ENCODE assay signal across 19 mouse cellular contexts in genomic region chr2:146491830-146492610, GRCm38 (mm10). TPM values are rescaled to one million over a fixed set of nuclear protein-coding genes. Genes with fewer than 3 reads are reported as not detected.
DNase-seq lines count a peak whose midpoint lies in the region; ATAC-seq and TF ChIP-seq lines count a peak whose summit lies in the region.
"Had no signal": no experiment of that assay in that cellular context is flagged by ENCODE, and none has a peak within 500 bp of the region (broad histone marks: within the 10 kb centered on the region; RNA-seq: fewer than 3 reads in every experiment).

No protein-coding gene starts in this region.

- no peak for TF ChIP-seq CTCF in liver, postnatal 0 days (IDR thresholded peaks at IDR 0.05; ENCODE audit: low read depth)
- TF ChIP-seq CTCF in MEL (IDR thresholded peaks at IDR 0.05 in 2 of 3, conservative IDR thresholded peaks at IDR 0.05 in 1 of 3; ENCODE audit: control insufficient read depth in 1 of 3, insufficient read depth in 1 of 3, low read depth in 2 of 3, low read length in 3 of 3, poor library complexity in 1 of 3, severe bottlenecking in 1 of 3): no peak

- ATAC-seq in liver, embryonic 11.5 days (replicated peaks; ENCODE audit: low FRiP score): peak; percentile 72
- no peak for ATAC-seq in liver, postnatal 0 days
- peak; percentile 66; the same call in 1 of the 2 replicates for ATAC-seq in liver, embryonic 13.5 days (ENCODE audit: low read depth)
- peak; percentile 47 for ATAC-seq in megakaryocyte progenitor cell, adult 5-6 weeks (replicated peaks; ENCODE audit: poor library complexity)
- ATAC-seq: forebrain, embryonic 16.5 days; hindbrain, embryonic 16.5 days had no signal

- no peak overlapping the region for H3K4me2 ChIP-seq in liver, embryonic 11.5 days
- no peak overlapping the region for H3K4me2 ChIP-seq in liver, postnatal 0 days (ENCODE audit: low read depth, low read length)
- H3K4me2 ChIP-seq in liver, embryonic 13.5 days: no peak overlapping the region
- H3K4me2 ChIP-seq: embryonic facial prominence, embryonic 13.5 days; forebrain, embryonic 12.5 days; heart, embryonic 12.5 days; hindbrain, embryonic 12.5 days had no signal

- 66% methylated on average over 5 of the region's 5 CpGs for WGBS in liver, embryonic 11.5 days
- 71% methylated on average over 5 of the region's 5 CpGs for WGBS in liver, postnatal 0 days (ENCODE audit: insufficient replicate concordance)
- WGBS in liver, embryonic 13.5 days (ENCODE audit: insufficient replicate concordance): 43% methylated on average over 5 of the region's 5 CpGs

- H3K27ac ChIP-seq in liver, embryonic 11.5 days (ENCODE audit: low read depth, low read length): no peak overlapping the region
- H3K27ac ChIP-seq in liver, postnatal 0 days (ENCODE audit: low read depth): no peak overlapping the region
- H3K27ac ChIP-seq in MEL (ENCODE audit: control insufficient read depth, low read depth, low read length): peak overlapping the region; percentile 28
- no peak overlapping the region for H3K27ac ChIP-seq in liver, embryonic 13.5 days
- H3K27ac ChIP-seq: embryonic facial prominence, embryonic 13.5 days; forebrain, embryonic 12.5 days; hindbrain, embryonic 12.5 days had no signal

- H3K79me2 ChIP-seq in MEL (ENCODE audit: control insufficient read depth, insufficient read depth, low read length, poor library complexity): no peaks in the 10 kb centered on the region

- H3K9me3 ChIP-seq in liver, embryonic 11.5 days (ENCODE audit: control insufficient read depth, low read length): no peaks in the 10 kb centered on the region
- no peaks in the 10 kb centered on the region for H3K9me3 ChIP-seq in liver, postnatal 0 days (ENCODE audit: low read length)
- no peaks in the 10 kb centered on the region for H3K9me3 ChIP-seq in MEL (replicated peaks; ENCODE audit: insufficient read depth, low read length)
- H3K9me3 ChIP-seq in liver, embryonic 13.5 days (replicated peaks): no peaks in the 10 kb centered on the region
- H3K9me3 ChIP-seq: embryonic facial prominence, embryonic 13.5 days; forebrain, embryonic 12.5 days; heart, embryonic 12.5 days; hindbrain, embryonic 12.5 days had no signal

- no peak for TF ChIP-seq EP300 in liver, postnatal 0 days (IDR thresholded peaks at IDR 0.05; ENCODE audit: low read depth)
- peak in 1 of 2 experiments; percentile 37; a peak in 2 of 4 replicates for TF ChIP-seq EP300 in MEL (IDR thresholded peaks at IDR 0.05; ENCODE audit: low read depth in 1 of 2, low read length in 2 of 2)

- TF ChIP-seq POLR2A in MEL (IDR thresholded peaks at IDR 0.05; ENCODE audit: control insufficient read depth in 1 of 2, insufficient read depth in 1 of 2, low read depth in 1 of 2, low read length in 2 of 2, poor library complexity in 1 of 2): no peak

- H3K9ac ChIP-seq in liver, embryonic 11.5 days (ENCODE audit: low read depth, low read length): no peak overlapping the region
- no peak overlapping the region for H3K9ac ChIP-seq in liver, postnatal 0 days (replicated peaks)
- H3K9ac ChIP-seq in MEL (ENCODE audit: control insufficient read depth, low read depth, low read length, poor library complexity, severe bottlenecking): no peak overlapping the region
- H3K9ac ChIP-seq in liver, embryonic 13.5 days: no peak overlapping the region
- H3K9ac ChIP-seq: embryonic facial prominence, embryonic 13.5 days; forebrain, embryonic 12.5 days; heart, embryonic 12.5 days; hindbrain, embryonic 12.5 days had no signal

- H3K27me3 ChIP-seq in liver, embryonic 11.5 days (replicated peaks; ENCODE audit: control insufficient read depth, insufficient read depth, low read length): no peaks in the 10 kb centered on the region
- H3K27me3 ChIP-seq in liver, postnatal 0 days (ENCODE audit: insufficient read depth, low read length): no peaks in the 10 kb centered on the region
- H3K27me3 ChIP-seq in MEL (ENCODE audit: control insufficient read depth in 1 of 2, insufficient read depth in 2 of 2, low read length in 2 of 2): no peaks in the 10 kb centered on the region
- no peaks in the 10 kb centered on the region for H3K27me3 ChIP-seq in liver, embryonic 13.5 days
- H3K27me3 ChIP-seq: embryonic facial prominence, embryonic 13.5 days; forebrain, embryonic 12.5 days; heart, embryonic 12.5 days; hindbrain, embryonic 12.5 days had no signal

- no peaks in the 10 kb centered on the region for H3K36me3 ChIP-seq in liver, embryonic 11.5 days (ENCODE audit: control insufficient read depth, insufficient read depth, low read length)
- H3K36me3 ChIP-seq in liver, postnatal 0 days (replicated peaks; ENCODE audit: insufficient read depth, low read length): no peaks in the 10 kb centered on the region
- peaks cover 0 to 39% of the 10 kb centered on the region in 2 experiments; a peak in 3 of 4 replicates for H3K36me3 ChIP-seq in MEL (ENCODE audit: control insufficient read depth in 1 of 2, insufficient read depth in 2 of 2, low read length in 2 of 2)
- H3K36me3 ChIP-seq in liver, embryonic 13.5 days: no peaks in the 10 kb centered on the region
- H3K36me3 ChIP-seq: embryonic facial prominence, embryonic 13.5 days; forebrain, embryonic 12.5 days; heart, embryonic 12.5 days; hindbrain, embryonic 12.5 days had no signal

- no peak for DNase-seq in liver, embryonic 11.5 days (ENCODE audit: low spot score)
- no peak for DNase-seq in liver, postnatal 0 days
- DNase-seq in MEL (ENCODE audit: low read depth, low spot score): peak; percentile 44
- no peak for DNase-seq in liver, embryonic 13.5 days
- no peak for DNase-seq in layer of hippocampus, adult 9-11 months
- no peak for DNase-seq in layer of hippocampus, adult 11-12 months (ENCODE audit: low spot score)
- DNase-seq in embryo, embryonic 10.5 days (ENCODE audit: low spot score): no peak
- DNase-seq: adrenal gland, postnatal 10 days; cerebellum, adult 18-20 months; cerebellum, adult 9-11 months; gastrocnemius, postnatal 10 days; heart, postnatal 36 days had no signal

- TF ChIP-seq RAD21 in MEL (IDR thresholded peaks at IDR 0.05; ENCODE audit: low read depth, low read length): no peak

- H3K4me1 ChIP-seq in liver, embryonic 11.5 days (replicated peaks; ENCODE audit: control insufficient read depth, insufficient read depth, low read length): peaks cover 14% of the 10 kb centered on the region
- H3K4me1 ChIP-seq in liver, postnatal 0 days (ENCODE audit: insufficient read depth): peaks cover 13% of the 10 kb centered on the region
- peaks cover 16 to 28% of the 10 kb centered on the region in 2 experiments for H3K4me1 ChIP-seq in MEL (ENCODE audit: control insufficient read depth in 1 of 2, insufficient read depth in 2 of 2, low read length in 2 of 2)
- peaks cover 37% of the 10 kb centered on the region for H3K4me1 ChIP-seq in liver, embryonic 13.5 days (replicated peaks)
- H3K4me1 ChIP-seq: embryonic facial prominence, embryonic 13.5 days; forebrain, embryonic 12.5 days; hindbrain, embryonic 12.5 days had no signal

- no peak overlapping the region for H3K4me3 ChIP-seq in liver, embryonic 11.5 days (ENCODE audit: low read depth, low read length)
- no peak overlapping the region for H3K4me3 ChIP-seq in liver, postnatal 0 days (ENCODE audit: low read depth, low read length)
- H3K4me3 ChIP-seq in MEL (ENCODE audit: control insufficient read depth in 1 of 2, insufficient read depth in 1 of 2, low read depth in 2 of 2, low read length in 2 of 2): no peak overlapping the region
- no peak overlapping the region for H3K4me3 ChIP-seq in liver, embryonic 13.5 days (replicated peaks)
- H3K4me3 ChIP-seq: embryonic facial prominence, embryonic 13.5 days; forebrain, embryonic 12.5 days; heart, embryonic 12.5 days; hindbrain, embryonic 12.5 days had no signal

TF ChIP-seq in MEL, 35 proteins besides CTCF, POLR2A, EP300 and RAD21:
- TF ChIP-seq GABPA (IDR thresholded peaks at IDR 0.05; ENCODE audit: low read depth, low read length) (no peak), USF1 (IDR thresholded peaks at IDR 0.05; ENCODE audit: low read depth, low read length) (peak; percentile 42; the same call in 1 of the 2 replicates), GATA1 (IDR thresholded peaks at IDR 0.05; ENCODE audit: low read depth, low read length) (0 out of 2 replicates have a peak, but pooled peaks have one; percentile 16), CHD2 (IDR thresholded peaks at IDR 0.05; ENCODE audit: low read length) (no peak), TAL1 (IDR thresholded peaks at IDR 0.05; ENCODE audit: low read length) (peak; percentile 62), SIN3A (IDR thresholded peaks at IDR 0.05; ENCODE audit: low read length) (no peak), MEF2A (IDR thresholded peaks at IDR 0.05; ENCODE audit: extremely low read depth, insufficient replicate concordance, low read depth, low read length, poor library complexity, severe bottlenecking) (no peak), RCOR1 (IDR thresholded peaks at IDR 0.05; ENCODE audit: low read depth, low read length) (no peak), MXI1 (IDR thresholded peaks at IDR 0.05; ENCODE audit: low read depth, low read length) (no peak), POLR2AphosphoS5 (IDR thresholded peaks at IDR 0.05; ENCODE audit: borderline replicate concordance, low read depth, low read length) (no peak), ZMIZ1 (IDR thresholded peaks at IDR 0.05; ENCODE audit: low read depth, low read length) (no peak), ZC3H11A (IDR thresholded peaks at IDR 0.05; ENCODE audit: low read depth, low read length) (no peak)

RNA-seq across cellular contexts. Expression of gene Ralgapa2, which starts 20.1 kb away (rescaled TPM):
- polyA plus RNA-seq in liver, embryonic 11.5 days (2014; fragmentation: Nextera tagmentation; extraction: Ambion mirVana): 11.6 and 13.0 TPM in 2 replicates
- polyA plus RNA-seq in liver, postnatal 0 days (2015; fragmentation: Nextera tagmentation; extraction: Ambion mirVana): 3.7 and 4.1 TPM in 2 replicates
- 9.2 and 9.4 TPM in 2 replicates for total RNA-seq in MEL (2012; rRNA removed)
- polyA plus RNA-seq in MEL (2012; ENCODE audit: insufficient read depth in 1 of 2, insufficient read length in 2 of 2, low read depth in 1 of 2, low replicate concordance in 2 of 2, missing spikeins in 1 of 2): 1 to 10 TPM in 1 of 2 experiments, not detected in 1; 9.6 TPM
- polyA plus RNA-seq in liver, embryonic 13.5 days (2015; fragmentation: Nextera tagmentation; extraction: Ambion mirVana): 2.9 and 3.3 TPM in 2 replicates
- total RNA-seq in megakaryocyte progenitor cell, adult 5-6 weeks (2015): 12.5 and 17.1 TPM in 2 replicates
- total RNA-seq in megakaryocyte progenitor cell, adult 5-6 weeks (2017): 5.0 and 10.6 TPM in 2 replicates
